ENCODE assay signal across 8 mouse cellular contexts in genomic region chr3:104967548-104968300, GRCm38 (mm10). TPM values are rescaled to one million over a fixed set of nuclear protein-coding genes. Genes with fewer than 3 reads are reported as not detected.
DNase-seq lines count a peak whose midpoint lies in the region; ATAC-seq and TF ChIP-seq lines count a peak whose summit lies in the region.

No protein-coding gene starts in this region.

- peak; percentile 84 for ATAC-seq in embryonic facial prominence, embryonic 14.5 days (ENCODE audit: low read depth)
- ATAC-seq in heart, embryonic 11.5 days (replicated peaks; ENCODE audit: insufficient number of reproducible peaks, low FRiP score, low TSS enrichment), result peak; percentile 53; the same call in 1 of the 2 replicates
- peak; percentile 87 for ATAC-seq in kidney, embryonic 16.5 days (ENCODE audit: low FRiP score, low TSS enrichment)
- ATAC-seq in stomach, embryonic 14.5 days (ENCODE audit: insufficient number of reproducible peaks, insufficient read depth, low FRiP score, low read depth), result peak; percentile 77; the same call in 1 of the 2 replicates

- peak; percentile 59 for TF ChIP-seq POLR2A in myocyte (IDR thresholded peaks at IDR 0.05; ENCODE audit: insufficient read length, low read depth)

- peaks cover 3% of the 10 kb centered on the region; the same call in 1 of the 2 replicates for H3K9me3 ChIP-seq in embryonic facial prominence, embryonic 14.5 days (ENCODE audit: control insufficient read depth, low read length)
- peaks cover 5% of the 10 kb centered on the region; the same call in 1 of the 2 replicates for H3K9me3 ChIP-seq in heart, embryonic 11.5 days (replicated peaks; ENCODE audit: control insufficient read depth, low read length)
- peaks cover 5% of the 10 kb centered on the region; the same call in 1 of the 2 replicates for H3K9me3 ChIP-seq in kidney, embryonic 16.5 days (ENCODE audit: low read length)
- H3K9me3 ChIP-seq in stomach, embryonic 14.5 days (ENCODE audit: control insufficient read depth, low read depth, low read length), result peaks cover 3% of the 10 kb centered on the region; the same call in 1 of the 2 replicates

- H3K79me2 ChIP-seq in myocyte (ENCODE audit: control insufficient read depth, insufficient read depth), result no peaks in the 10 kb centered on the region

- H3K36me3 ChIP-seq in embryonic facial prominence, embryonic 14.5 days (ENCODE audit: control insufficient read depth, insufficient read depth, low read length), result no peaks in the 10 kb centered on the region
- no peaks in the 10 kb centered on the region for H3K36me3 ChIP-seq in heart, embryonic 11.5 days (ENCODE audit: control insufficient read depth, insufficient read depth, low read length)
- H3K36me3 ChIP-seq in kidney, embryonic 16.5 days (ENCODE audit: insufficient read depth, low read length), result no peaks in the 10 kb centered on the region
- H3K36me3 ChIP-seq in myocyte (ENCODE audit: control insufficient read depth, insufficient read depth), result no peaks in the 10 kb centered on the region
- H3K36me3 ChIP-seq in stomach, embryonic 14.5 days (ENCODE audit: control insufficient read depth, insufficient read depth, low read length), result no peaks in the 10 kb centered on the region

- peak overlapping the region; percentile 80 for H3K9ac ChIP-seq in embryonic facial prominence, embryonic 14.5 days (ENCODE audit: low read depth, low read length)
- peak overlapping the region; percentile 78 for H3K9ac ChIP-seq in heart, embryonic 11.5 days (ENCODE audit: low read depth, low read length)
- H3K9ac ChIP-seq in kidney, embryonic 16.5 days (replicated peaks; ENCODE audit: low read length), result peak overlapping the region; percentile 81
- no peak overlapping the region; the same call in 1 of the 2 replicates for H3K9ac ChIP-seq in stomach, embryonic 14.5 days (replicated peaks; ENCODE audit: low read depth, low read length)

- peak overlapping the region; percentile 59 for H3ac ChIP-seq in myocyte (ENCODE audit: control insufficient read depth, insufficient read length)

- H3K27me3 ChIP-seq in embryonic facial prominence, embryonic 14.5 days (replicated peaks; ENCODE audit: control insufficient read depth, insufficient read depth, low read length), result 0 out of 2 replicates have a peak, but pooled peaks cover 11% of the 10 kb centered on the region
- peaks cover 7% of the 10 kb centered on the region for H3K27me3 ChIP-seq in heart, embryonic 11.5 days (ENCODE audit: control insufficient read depth, insufficient read depth, low read length)
- peaks cover 23% of the 10 kb centered on the region for H3K27me3 ChIP-seq in kidney, embryonic 16.5 days (ENCODE audit: insufficient read depth, low read length)
- no peaks in the 10 kb centered on the region for H3K27me3 ChIP-seq in myocyte (ENCODE audit: control insufficient read depth, insufficient read depth, insufficient read length)
- H3K27me3 ChIP-seq in stomach, embryonic 14.5 days (ENCODE audit: control insufficient read depth, insufficient read depth, low read length), result no peaks in the 10 kb centered on the region

- peak overlapping the region; percentile 61 for H3K4me3 ChIP-seq in embryonic facial prominence, embryonic 14.5 days (ENCODE audit: low read depth, low read length)
- H3K4me3 ChIP-seq in heart, embryonic 11.5 days (ENCODE audit: low read depth, low read length), result peak overlapping the region; percentile 58
- H3K4me3 ChIP-seq in kidney, embryonic 16.5 days (ENCODE audit: low read length), result peak overlapping the region; percentile 62
- H3K4me3 ChIP-seq in myocyte, result peak overlapping the region; percentile 24
- H3K4me3 ChIP-seq in stomach, embryonic 14.5 days (ENCODE audit: low read depth, low read length), result peak overlapping the region; percentile 50

- peak overlapping the region; percentile 79 for H3K27ac ChIP-seq in embryonic facial prominence, embryonic 14.5 days (replicated peaks; ENCODE audit: low read depth, low read length)
- H3K27ac ChIP-seq in heart, embryonic 11.5 days (ENCODE audit: low read depth, low read length), result 0 out of 2 replicates have a peak overlapping the region, but pooled peaks have one; percentile 46
- H3K27ac ChIP-seq in kidney, embryonic 16.5 days (ENCODE audit: low read length), result peak overlapping the region; percentile 57; the same call in 1 of the 2 replicates
- H3K27ac ChIP-seq in stomach, embryonic 14.5 days (ENCODE audit: low read length), result peak overlapping the region; percentile 74; the same call in 1 of the 2 replicates

- peaks cover 22% of the 10 kb centered on the region for H3K4me1 ChIP-seq in embryonic facial prominence, embryonic 14.5 days (ENCODE audit: control insufficient read depth, insufficient read depth, low read length)
- peaks cover 24% of the 10 kb centered on the region for H3K4me1 ChIP-seq in heart, embryonic 11.5 days (ENCODE audit: control insufficient read depth, insufficient read depth, low read length)
- H3K4me1 ChIP-seq in kidney, embryonic 16.5 days (ENCODE audit: insufficient read depth, low read length), result peaks cover 18% of the 10 kb centered on the region
- H3K4me1 ChIP-seq in stomach, embryonic 14.5 days (ENCODE audit: control insufficient read depth, insufficient read depth, low read length), result no peaks in the 10 kb centered on the region; the same call in 1 of the 2 replicates

- DNase-seq in 3T3-L1 (ENCODE audit: low read depth, low spot score) (peak; percentile 87), liver (peak; percentile 74)
- DNase-seq in adrenal gland, postnatal 36 days, result peak; percentile 91 to 94
- peak; percentile 80 for DNase-seq in embryonic facial prominence, embryonic 14.5 days (ENCODE audit: low spot score)

- under 1% methylated on average over 46 of the region's 49 CpGs for WGBS in embryonic facial prominence, embryonic 14.5 days
- under 1% methylated on average over 49 of the region's 49 CpGs for WGBS in heart, embryonic 11.5 days (ENCODE audit: insufficient replicate concordance)
- WGBS in kidney, embryonic 16.5 days, result 1% methylated on average over 45 of the region's 49 CpGs
- WGBS in stomach, embryonic 14.5 days, result under 1% methylated on average over 49 of the region's 49 CpGs

- H3K4me2 ChIP-seq in embryonic facial prominence, embryonic 14.5 days (ENCODE audit: low read depth, low read length), result peak overlapping the region; percentile 74
- peak overlapping the region; percentile 86 for H3K4me2 ChIP-seq in heart, embryonic 11.5 days
- peak overlapping the region; percentile 78 for H3K4me2 ChIP-seq in kidney, embryonic 16.5 days (replicated peaks; ENCODE audit: low read depth, low read length)
- H3K4me2 ChIP-seq in myocyte (ENCODE audit: low read depth), result peak overlapping the region; percentile 88
- peak overlapping the region; percentile 59 for H3K4me2 ChIP-seq in stomach, embryonic 14.5 days (replicated peaks; ENCODE audit: low read depth, low read length)

TF ChIP-seq in myocyte, 11 proteins besides CTCF, POLR2A, EP300 and RAD21:
- TF ChIP-seq TCF12 (IDR thresholded peaks at IDR 0.05; ENCODE audit: insufficient read depth, poor library complexity, severe bottlenecking) (no peak), USF1 (IDR thresholded peaks at IDR 0.05; ENCODE audit: low read depth) (no peak), TCF3 (IDR thresholded peaks at IDR 0.05; ENCODE audit: insufficient read length, low read depth) (no peak), MAX (IDR thresholded peaks at IDR 0.05; ENCODE audit: low read depth) (no peak), CEBPB (IDR thresholded peaks at IDR 0.05; ENCODE audit: insufficient read depth, poor library complexity, severe bottlenecking) (no peak), REST (IDR thresholded peaks at IDR 0.05; ENCODE audit: insufficient read depth, insufficient read length) (no peak), E2F4 (IDR thresholded peaks at IDR 0.05; ENCODE audit: insufficient read depth) (no peak), MYOD1 (IDR thresholded peaks at IDR 0.05; ENCODE audit: control insufficient read depth in 1 of 3, insufficient read length in 2 of 3, low read depth in 2 of 3) (no peak), MYOG (IDR thresholded peaks at IDR 0.05; ENCODE audit: control insufficient read depth in 1 of 3, insufficient read depth in 1 of 3, insufficient read length in 2 of 3, low read depth in 2 of 3) (no peak), SRF (IDR thresholded peaks at IDR 0.05; ENCODE audit: control insufficient read depth, insufficient read length, low read depth) (no peak)

RNA-seq across cellular contexts. Expression of gene Wnt2b, which starts 6.0 kb away (rescaled TPM):
- total RNA-seq in adrenal gland, postnatal 36 days (2021), result 10 to 100 TPM; 16.0 to 16.5 TPM
- 1.3 and 1.4 TPM in 2 replicates for polyA plus RNA-seq in embryonic facial prominence, embryonic 14.5 days (2014; fragmentation: Nextera tagmentation; extraction: Ambion mirVana)
- 1.7 and 1.9 TPM in 2 replicates for polyA plus RNA-seq in heart, embryonic 11.5 days (2014; fragmentation: Nextera tagmentation; extraction: Ambion mirVana)
- 0.54 and 0.80 TPM in 2 replicates for polyA plus RNA-seq in kidney, embryonic 16.5 days (2015; fragmentation: Nextera tagmentation; extraction: Ambion mirVana)
- polyA plus RNA-seq in myocyte (2012; fragmentation: generic; extraction: Trizol), result 0.13 TPM
- polyA plus RNA-seq in stomach, embryonic 14.5 days (2014; fragmentation: Nextera tagmentation; extraction: Ambion mirVana), result 4.1 and 4.5 TPM in 2 replicates

Comparison
In these comparisons a context has a peak if more than half of its experiments do, and no peak if none do; other contexts are left out.
1. Peak in every context shown above with its lines: DNase-seq, ATAC-seq, H3K4me3 ChIP-seq and H3K27ac ChIP-seq.